Mouse (Mus musculus): ENCODE results near the gene Gm26920. TPM values are rescaled to one million over a fixed set of nuclear protein-coding genes. Genes with fewer than 3 reads are reported as not detected.
"Not testable (repeated sequence)": the region's sequence is repeated elsewhere in the genome, so short reads cannot be mapped to it uniquely, and the experiment has no call there.

The Gm26920 gene
- 1 to 10 TPM in 1 of 4 experiments, under 1 TPM in 1, not detected in 2; 0.48 to 2.2 TPM for total RNA-seq (2022)

- DNase-seq, result peak; percentile 96
Measured at GRCm38 (mm10) chr7:30090092-30090969, at the start of gene Gm26920, which contains the start of gene Zfp566. Gene Gm26920 (minus strand): TSS chr7:30090410. Gene Zfp566 (minus strand): TSS chr7:30090527.

DNA sequence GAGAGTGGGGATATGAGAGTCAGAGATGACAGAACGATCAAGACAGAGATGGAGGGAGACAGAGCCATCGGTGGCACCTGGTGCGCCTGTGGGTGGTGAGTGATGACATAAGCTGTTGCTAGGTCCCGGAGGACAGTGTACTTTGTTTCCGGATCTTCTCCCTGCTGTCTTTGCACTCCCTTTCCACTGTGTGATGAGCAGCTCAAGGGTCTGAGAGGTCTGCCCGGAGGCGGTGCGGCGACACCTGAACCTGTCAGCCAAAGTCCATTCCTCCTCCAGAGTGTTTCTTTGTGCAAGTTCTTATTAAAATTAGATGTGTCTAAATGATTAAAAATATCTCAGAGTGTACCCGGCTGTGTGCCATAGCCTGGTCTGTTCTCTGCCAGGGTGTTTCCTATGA lies 46.6 kb upstream of the Gm26920 start:
- no peak for DNase-seq

GRCm38 (mm10) chr7:30132396-30132795 lies 42.2 kb upstream of the Gm26920 start:
- no peak for DNase-seq

- DNase-seq, result no peak
Measured at GRCm38 (mm10) chr7:30129900-30130299, 39.7 kb upstream of the Gm26920 start.

- no peak for DNase-seq
Measured at GRCm38 (mm10) chr7:30122188-30122530, 31.9 kb upstream of the Gm26920 start.

DNA sequence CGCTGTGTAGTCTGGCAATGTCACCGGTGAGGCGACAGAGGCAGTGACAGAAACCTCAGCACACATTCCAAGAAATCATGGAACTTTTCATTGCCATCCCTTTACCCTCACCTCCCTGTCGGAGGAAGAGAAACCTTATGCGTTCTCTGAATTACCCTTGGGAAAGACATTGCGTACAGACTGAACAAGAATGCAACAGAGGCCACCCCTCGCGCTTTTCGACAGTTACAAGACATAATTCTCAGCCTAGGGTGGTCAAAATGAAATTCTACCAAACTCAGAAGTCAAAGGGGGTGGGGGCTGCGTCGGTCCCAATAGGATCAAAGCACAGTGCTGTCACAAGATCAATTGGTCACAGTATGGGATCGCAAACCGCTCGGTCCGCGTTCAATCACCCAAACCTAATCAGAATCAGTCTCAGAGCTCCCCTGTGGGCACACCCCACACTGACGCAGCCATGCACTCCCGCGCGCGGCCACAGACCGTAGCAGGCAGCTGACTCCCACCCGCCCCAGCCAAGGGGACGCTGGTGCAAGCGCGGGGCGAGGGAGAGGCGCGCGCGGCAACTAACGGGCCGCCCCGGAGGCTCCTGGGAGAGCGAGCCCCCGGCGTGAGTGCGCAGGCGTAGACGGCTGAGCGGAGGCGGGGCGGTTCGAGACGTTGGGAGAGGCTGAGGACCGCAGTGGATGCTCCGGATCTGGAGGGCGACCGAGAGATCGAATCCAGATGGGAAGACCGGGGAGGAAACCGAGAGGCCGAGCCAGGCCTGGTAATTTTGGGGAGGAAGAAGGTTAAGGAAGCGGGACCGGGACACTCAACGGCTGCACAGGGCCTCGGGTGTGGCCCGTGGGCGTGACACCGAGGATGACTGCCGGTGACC lies 31.3 kb upstream of the Gm26920 start, which contains the start of gene Zfp382:
Gene Zfp382 (plus strand): TSS at position 635 of the 880 bp plus-strand sequence.
- DNase-seq, result peak; percentile 78

DNA sequence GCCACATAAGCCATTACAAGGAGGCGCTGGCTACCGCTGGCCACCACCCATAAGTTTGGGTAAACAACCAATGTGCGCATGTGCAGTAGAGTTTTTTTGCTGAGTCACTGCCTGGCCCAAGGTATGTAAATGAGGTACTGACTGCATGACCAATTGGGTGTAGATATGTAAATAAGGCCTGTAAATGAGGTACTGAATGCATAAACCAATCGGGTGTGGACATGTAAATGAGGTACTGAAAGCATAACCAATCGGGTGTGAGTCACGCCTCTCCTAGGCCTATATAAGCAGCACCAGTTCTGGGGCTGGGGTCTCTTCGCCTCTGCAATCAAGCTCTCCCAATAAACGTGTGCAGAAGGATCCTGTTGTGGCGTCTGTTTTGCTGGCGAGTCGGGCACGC lies 27.7 kb upstream of the Gm26920 start:
- DNase-seq, result not testable (repeated sequence)

GRCm38 (mm10) chr7:30116076-30116475 lies 25.9 kb upstream of the Gm26920 start:
- no peak for DNase-seq

DNA sequence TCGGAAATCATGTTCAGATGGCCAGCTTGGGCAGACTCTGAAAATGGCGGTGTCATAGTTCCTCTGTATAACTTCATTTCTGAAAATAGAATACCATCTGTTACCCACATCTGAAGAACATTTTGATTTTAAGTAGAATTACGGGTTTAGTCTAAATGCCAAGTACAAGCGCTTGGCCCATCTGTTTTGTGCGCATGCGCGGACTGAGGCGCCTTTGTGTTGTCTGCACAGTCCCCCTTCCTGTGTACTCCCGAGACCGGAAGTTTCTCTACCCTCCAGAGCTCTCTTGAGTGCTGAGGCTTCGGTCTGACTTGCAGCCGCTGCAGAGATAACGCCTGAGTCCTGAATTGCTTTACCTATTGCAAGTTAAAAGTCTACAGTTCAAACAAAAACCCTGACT lies 9.1 kb upstream of the Gm26920 start:
- DNase-seq, result no peak

GRCm38 (mm10) chr7:30095551-30096125 lies 5.4 kb upstream of the Gm26920 start:
- DNase-seq, result no peak

- DNase-seq, result peak; percentile 87
Measured at GRCm38 (mm10) chr7:30094646-30095429, 4.6 kb upstream of the Gm26920 start, which contains the start of gene Zfp260. Gene Zfp260 (plus strand): TSS chr7:30094777.

- no peak for DNase-seq
Measured at GRCm38 (mm10) chr7:30093918-30094415, 3.8 kb upstream of the Gm26920 start.

DNA sequence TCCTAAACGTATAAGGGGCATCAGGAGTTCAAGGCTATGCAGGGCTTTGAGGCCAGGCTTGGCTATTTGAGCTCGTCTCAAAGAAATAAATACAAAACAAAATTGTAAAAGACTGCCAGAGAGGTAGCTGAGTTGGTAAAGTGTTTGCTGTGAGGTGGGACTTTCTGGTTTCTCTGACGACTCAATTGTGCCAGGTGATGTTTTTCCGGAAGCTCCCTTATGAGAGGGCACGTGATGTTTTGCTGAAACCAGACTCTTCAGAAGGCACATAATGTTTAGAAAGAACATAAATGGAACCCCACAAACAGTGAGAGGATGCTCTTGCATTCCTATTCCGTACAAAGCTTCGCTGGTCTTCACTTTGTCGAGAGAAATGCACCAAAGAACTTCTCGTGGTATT lies 2.5 kb upstream of the Gm26920 start:
- DNase-seq, result no peak

GRCm38 (mm10) chr7:30090970-30091585 lies 868 bp upstream of the Gm26920 start:
- DNase-seq, result no peak

DNA sequence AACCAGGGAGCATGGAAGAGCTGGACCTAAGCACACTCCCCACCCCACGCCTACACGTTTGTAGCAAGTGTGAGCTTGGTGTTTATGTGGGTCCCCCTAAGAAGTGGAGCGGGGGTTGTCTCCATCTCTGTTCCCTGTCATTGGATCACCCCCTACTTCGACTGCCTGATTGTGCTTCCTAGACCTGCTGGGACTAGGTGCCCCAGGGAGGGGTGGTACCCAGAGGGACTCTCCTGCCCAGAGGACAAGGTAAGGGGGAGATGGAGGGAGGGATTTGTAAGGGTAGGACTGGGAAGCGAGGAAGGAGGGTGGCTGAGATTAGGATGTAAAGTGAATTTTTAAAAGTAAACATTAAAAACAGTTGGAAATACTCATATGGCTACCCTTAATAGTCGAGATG lies 805 bp downstream of the Gm26920 start:
- DNase-seq, result no peak

DNA sequence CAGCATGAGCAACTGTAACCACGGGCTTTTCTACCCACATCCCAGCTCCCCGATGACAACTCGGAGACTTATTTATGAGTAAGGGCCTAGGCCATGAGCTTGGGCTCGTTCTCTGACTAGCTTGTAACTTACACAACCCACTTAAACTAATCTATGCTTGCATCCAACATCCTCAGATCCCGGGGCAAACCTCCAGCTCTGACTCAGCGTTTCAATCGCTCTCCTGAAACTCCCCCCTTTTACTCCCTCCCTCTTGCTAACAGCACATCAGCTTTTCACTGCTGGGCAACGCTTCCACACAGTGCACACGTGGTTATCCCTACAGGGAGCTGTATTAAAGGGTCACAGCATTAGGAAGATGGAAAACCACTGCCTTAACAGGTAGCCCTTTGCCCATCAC lies 3.7 kb downstream of the Gm26920 start:
- DNase-seq, result no peak

DNA sequence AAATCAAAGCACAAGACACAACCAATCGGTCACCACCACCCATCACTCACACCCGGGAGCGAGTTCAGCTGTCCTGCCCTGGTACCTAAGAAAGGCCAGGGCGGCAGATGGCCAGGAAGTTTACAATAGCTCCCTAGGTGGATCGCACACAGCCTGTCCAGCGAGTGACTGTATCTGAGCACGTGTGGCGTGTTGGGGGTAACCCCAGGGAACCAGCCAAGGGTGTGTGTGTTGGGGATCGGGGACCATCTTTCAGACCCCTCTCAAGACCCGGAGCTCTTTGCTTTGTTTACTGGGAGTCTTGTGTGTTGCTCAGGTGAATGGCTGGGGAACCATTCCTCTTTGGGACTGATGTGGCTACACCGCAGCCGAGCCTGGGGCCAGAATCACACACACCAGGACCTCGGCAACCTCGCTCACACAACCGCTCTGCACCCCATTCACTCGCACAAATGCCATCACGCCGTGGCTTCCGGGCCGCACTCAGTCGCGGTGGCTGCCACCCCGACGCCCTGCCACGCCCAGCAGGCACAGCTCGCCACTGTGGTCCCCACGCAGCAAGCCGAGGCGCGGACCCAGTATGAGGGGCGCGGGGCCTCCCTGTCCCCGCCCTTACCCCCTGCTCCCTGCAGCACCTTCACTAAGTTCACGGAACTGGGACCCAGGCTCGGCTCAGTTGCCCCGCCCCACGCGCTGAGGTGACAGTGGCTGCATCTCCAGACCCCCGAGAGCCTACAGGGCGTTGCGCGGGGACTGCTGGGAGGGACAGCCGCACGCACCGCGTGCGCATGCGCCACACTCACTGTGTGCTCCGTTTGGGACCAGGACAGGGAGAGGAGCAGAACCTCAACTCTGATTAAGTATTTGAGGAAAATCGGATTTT lies 17.8 kb downstream of the Gm26920 start, which contains the start of gene Zfp82:
Gene Zfp82 (minus strand): TSS at position 755 of the 883 bp plus-strand sequence.
- DNase-seq, result peak; percentile 75

DNA sequence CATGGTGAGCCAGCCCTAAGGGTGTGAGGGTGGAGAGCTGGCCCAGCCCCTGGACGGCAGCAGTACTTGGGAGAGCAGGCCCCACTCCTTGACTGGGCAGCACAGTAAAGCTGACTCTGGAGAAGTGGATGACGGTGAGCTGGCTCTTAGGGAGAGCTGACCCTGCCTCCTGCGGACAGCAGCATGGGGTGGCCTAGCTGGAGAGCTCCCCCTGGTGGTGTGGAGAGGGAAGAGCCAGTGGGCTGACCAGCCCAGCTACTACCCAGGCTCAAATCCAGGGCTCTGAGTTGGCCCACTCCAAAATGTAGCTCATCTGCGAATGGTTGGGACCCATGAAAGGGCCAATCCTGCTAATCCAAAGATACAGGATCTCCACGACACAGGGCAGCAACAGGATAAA lies 25.6 kb downstream of the Gm26920 start:
- no peak for DNase-seq

GRCm38 (mm10) chr7:30062478-30062877 lies 27.7 kb downstream of the Gm26920 start:
- no peak for DNase-seq

DNA sequence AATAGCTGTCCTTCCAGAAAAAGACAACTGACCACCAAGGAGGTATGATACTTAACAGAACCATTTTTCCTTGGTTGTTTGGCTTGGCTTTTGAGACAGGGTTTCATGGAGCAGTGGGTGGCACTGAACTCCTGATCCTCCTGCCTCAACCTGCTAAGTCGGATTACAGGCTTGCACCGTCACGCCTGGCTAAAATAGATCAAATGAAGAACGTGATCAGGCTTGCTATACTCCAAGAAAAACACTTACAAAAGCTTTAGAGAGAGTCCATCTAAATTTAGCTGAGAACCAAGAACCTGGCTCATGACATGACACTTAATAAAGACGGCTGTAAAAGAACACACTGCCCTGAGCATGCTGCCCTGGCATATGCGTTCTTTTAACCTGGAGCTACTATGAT lies 29.9 kb downstream of the Gm26920 start:
- DNase-seq, result no peak
